Mouse (Mus musculus) brain, embryonic 14.5 days (tissue): ENCODE data around the gene Cmtr1. TPM values are rescaled to one million over a fixed set of nuclear protein-coding genes. Genes with fewer than 3 reads are reported as not detected.

ENCODE experiments used
- DNase-seq: peaks from one replicate; pipeline ENCODE4 v3.0.0-alpha.2; 2011; ENCODE audit warnings: low read depth
- CTCF ChIP-seq: fragments of 200-500 bp; IDR thresholded peaks from 2 replicates; pipeline ENCODE4 v1.5.1; 2012; ENCODE audit warnings: inconsistent platforms, mild to moderate bottlenecking, moderate library complexity, borderline replicate concordance; ENCODE audit not compliant: insufficient read depth, insufficient read length; ENCODE audit errors: extremely low read depth
- POLR2A ChIP-seq: fragments of 200-500 bp; IDR thresholded peaks from 2 replicates; pipeline ENCODE4 v1.6.1; 2012; ENCODE audit warnings: mild to moderate bottlenecking, inconsistent platforms, borderline replicate concordance; ENCODE audit not compliant: poor library complexity, insufficient read depth, insufficient read length, severe bottlenecking; ENCODE audit errors: extremely low read depth
- polyA plus RNA-seq: library from polyadenylated mRNA; depleted of rRNA; stranded (reverse); fragments of >200 nt; gene quantifications from 2 replicates; pipeline ENCODE4 v1.2.3, GENCODE M21; 2012; rRNA removed

The Cmtr1 gene
- polyA plus RNA-seq, 1 experiment: 57.2 TPM

GRCm38 (mm10) chr17:29728082-29728481 is 67.7 kb downstream of the Cmtr1 start:
- DNase-seq: no peak
- TF ChIP-seq CTCF (no peak), POLR2A (no peak)

GRCm38 (mm10) chr17:29730510-29731265 is 70.3 kb downstream of the Cmtr1 start:
- peak; percentile 89 for DNase-seq
- TF ChIP-seq CTCF (no peak), POLR2A (no peak)

- no peak for DNase-seq
- TF ChIP-seq CTCF: no peak
- no peak for TF ChIP-seq POLR2A
Measured at GRCm38 (mm10) chr17:29731266-29731952, 71.0 kb downstream of the Cmtr1 start.

- TF ChIP-seq CTCF (no peak), POLR2A (no peak)
- DNase-seq: peak; percentile 89
Measured at GRCm38 (mm10) chr17:29731953-29732325, 71.5 kb downstream of the Cmtr1 start.

GRCm38 (mm10) chr17:29732522-29732921 is 72.1 kb downstream of the Cmtr1 start:
- TF ChIP-seq POLR2A (no peak), CTCF (no peak)
- DNase-seq: no peak

GRCm38 (mm10) chr17:29736448-29737014 is 76.1 kb downstream of the Cmtr1 start:
- peak; percentile 91 for DNase-seq
- TF ChIP-seq CTCF (no peak), POLR2A (no peak)

- TF ChIP-seq POLR2A: no peak
- peak; percentile 44; the same call in 1 of the 2 replicates for TF ChIP-seq CTCF
- DNase-seq: peak; percentile 95
Measured at GRCm38 (mm10) chr17:29737849-29738804, 77.7 kb downstream of the Cmtr1 start.

GRCm38 (mm10) chr17:29747466-29747865 is 87.1 kb downstream of the Cmtr1 start:
- TF ChIP-seq CTCF: no peak
- TF ChIP-seq POLR2A: no peak
- DNase-seq: no peak

GRCm38 (mm10) chr17:29754510-29754909 is 94.1 kb downstream of the Cmtr1 start:
- no peak for DNase-seq
- no peak for TF ChIP-seq CTCF
- TF ChIP-seq POLR2A: no peak

Other genes starting within 250 kb of the Cmtr1 start
- 11.4 and 15.6 TPM in 2 replicates for gene Pim1, start 169.8 kb upstream of the Cmtr1 start, polyA plus RNA-seq
- gene Gm17657, start 111.0 kb upstream of the Cmtr1 start, polyA plus RNA-seq: not detected in 2 replicates
- 29.2 and 40.6 TPM in 2 replicates for gene Tbc1d22b, start 110.8 kb upstream of the Cmtr1 start, polyA plus RNA-seq
- gene Tmem217, start 108.2 kb upstream of the Cmtr1 start, polyA plus RNA-seq: 0.19 and 0.20 TPM in 2 replicates
- gene Rnf8, start 45.8 kb upstream of the Cmtr1 start, polyA plus RNA-seq: 52.9 and 57.7 TPM in 2 replicates
- gene Gm28043, start 45.7 kb upstream of the Cmtr1 start, polyA plus RNA-seq: 3.3 and 3.4 TPM in 2 replicates
- 18.2 and 19.1 TPM in 2 replicates for gene Ccdc167, start 56.4 kb downstream of the Cmtr1 start, polyA plus RNA-seq